Mouse (Mus musculus) right cerebral cortex, postnatal 10 days (tissue): ENCODE results near the gene Tbx5.

Experiments
- DNase-seq, 2 experiments: peaks; one replicate each; pipeline ENCODE4 v3.0.0; 2021; ENCODE audit warnings: low spot score in 2 of 2

Gene Tbx5

GRCm38 (mm10) chr5:119832479-119832796 is at the start of gene Tbx5:
Tbx5 (plus strand) TSS chr5:119832668.
- no peak for DNase-seq

DNA sequence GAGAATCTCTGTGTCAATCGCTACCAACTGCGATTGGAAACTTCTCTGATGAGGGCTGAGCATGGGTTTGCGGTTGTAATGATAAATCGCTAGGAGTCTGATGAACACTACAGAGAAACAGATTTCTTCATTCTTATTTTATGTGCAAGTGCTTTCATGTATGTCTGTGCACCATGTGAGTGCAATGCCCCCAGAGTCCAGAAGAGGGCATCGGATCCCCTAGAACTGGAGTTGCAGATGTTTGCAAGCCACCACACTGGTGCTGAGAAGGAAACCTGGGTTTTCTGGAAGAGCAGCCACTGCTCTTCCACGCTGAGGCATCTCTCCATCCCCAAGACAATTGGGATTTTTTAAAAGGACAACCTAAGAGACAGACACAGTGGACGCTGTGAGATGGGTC is 46.5 kb upstream of the Tbx5 start:
- DNase-seq = no peak

- DNase-seq = no peak
These were observed 40.8 kb upstream of the Tbx5 start for GRCm38 (mm10) chr5:119791664-119792063.

- DNase-seq = no peak
These were observed 38.5 kb upstream of the Tbx5 start for GRCm38 (mm10) chr5:119793972-119794371.

- no peak for DNase-seq
These were observed 37.1 kb upstream of the Tbx5 start for GRCm38 (mm10) chr5:119795376-119795775.

DNA sequence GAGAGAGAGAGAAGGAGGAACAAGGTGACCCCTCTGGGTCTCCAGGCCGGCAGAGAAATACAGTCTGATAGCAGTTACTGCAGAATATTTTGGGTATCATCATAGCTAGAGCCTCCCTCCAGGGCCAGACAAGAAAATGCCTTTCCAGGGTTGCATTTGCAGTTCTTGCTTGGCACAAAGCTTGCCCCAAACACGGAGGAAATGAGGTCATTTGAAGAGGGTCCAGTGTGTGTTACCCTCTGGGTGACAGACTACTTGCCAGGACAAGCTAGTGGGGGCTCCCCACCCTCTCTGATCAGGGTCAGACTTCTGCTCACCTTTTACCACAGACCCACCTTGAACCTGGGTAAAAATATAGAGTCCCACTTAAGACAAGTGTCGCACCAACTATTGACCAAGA is 36.7 kb upstream of the Tbx5 start:
- no peak for DNase-seq

DNA sequence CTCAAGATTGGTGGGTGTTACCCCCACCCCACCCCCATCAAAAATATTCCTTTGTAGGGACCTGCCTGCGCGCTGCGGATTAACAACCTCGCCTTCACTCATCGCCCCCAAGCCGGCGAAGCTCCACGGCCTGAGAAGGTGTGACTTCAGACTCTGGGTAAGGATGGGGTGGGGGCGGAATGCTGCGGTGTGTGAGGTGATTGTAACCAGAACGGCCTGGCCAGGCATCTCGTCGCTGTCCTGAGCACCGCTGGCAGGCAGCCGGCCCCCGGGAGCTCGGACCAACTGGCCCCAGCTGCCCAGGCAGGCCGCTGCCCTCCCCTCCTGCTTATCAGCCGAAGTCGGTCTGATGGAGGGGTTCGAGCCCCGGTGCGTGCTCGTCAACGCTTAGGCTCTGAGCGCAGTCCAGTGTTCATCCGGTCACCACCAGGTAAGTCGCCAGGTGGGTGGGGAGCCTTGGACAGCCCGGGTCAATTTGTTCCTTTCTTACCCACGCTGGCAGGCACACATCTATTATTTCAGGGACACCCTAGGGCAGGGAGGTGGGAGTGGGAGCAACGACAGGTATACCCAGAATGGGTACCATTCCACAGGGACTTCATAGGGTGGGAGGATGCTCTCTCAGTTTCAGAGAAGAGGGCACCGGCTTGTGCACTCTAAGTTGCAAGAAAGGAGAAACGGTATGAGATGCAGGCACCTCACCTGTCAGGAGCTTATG is 35.9 kb upstream of the Tbx5 start:
- no peak for DNase-seq

- no peak for DNase-seq
These were observed 34.8 kb upstream of the Tbx5 start for GRCm38 (mm10) chr5:119797580-119798150.

GRCm38 (mm10) chr5:119798261-119798660 is 34.2 kb upstream of the Tbx5 start:
- no peak for DNase-seq

- DNase-seq = no peak
These were observed 33.6 kb upstream of the Tbx5 start for GRCm38 (mm10) chr5:119798713-119799418.

GRCm38 (mm10) chr5:119799419-119800242 is 32.8 kb upstream of the Tbx5 start:
- no peak for DNase-seq

- DNase-seq = no peak
These were observed 32.2 kb upstream of the Tbx5 start for GRCm38 (mm10) chr5:119800243-119800665.

DNA sequence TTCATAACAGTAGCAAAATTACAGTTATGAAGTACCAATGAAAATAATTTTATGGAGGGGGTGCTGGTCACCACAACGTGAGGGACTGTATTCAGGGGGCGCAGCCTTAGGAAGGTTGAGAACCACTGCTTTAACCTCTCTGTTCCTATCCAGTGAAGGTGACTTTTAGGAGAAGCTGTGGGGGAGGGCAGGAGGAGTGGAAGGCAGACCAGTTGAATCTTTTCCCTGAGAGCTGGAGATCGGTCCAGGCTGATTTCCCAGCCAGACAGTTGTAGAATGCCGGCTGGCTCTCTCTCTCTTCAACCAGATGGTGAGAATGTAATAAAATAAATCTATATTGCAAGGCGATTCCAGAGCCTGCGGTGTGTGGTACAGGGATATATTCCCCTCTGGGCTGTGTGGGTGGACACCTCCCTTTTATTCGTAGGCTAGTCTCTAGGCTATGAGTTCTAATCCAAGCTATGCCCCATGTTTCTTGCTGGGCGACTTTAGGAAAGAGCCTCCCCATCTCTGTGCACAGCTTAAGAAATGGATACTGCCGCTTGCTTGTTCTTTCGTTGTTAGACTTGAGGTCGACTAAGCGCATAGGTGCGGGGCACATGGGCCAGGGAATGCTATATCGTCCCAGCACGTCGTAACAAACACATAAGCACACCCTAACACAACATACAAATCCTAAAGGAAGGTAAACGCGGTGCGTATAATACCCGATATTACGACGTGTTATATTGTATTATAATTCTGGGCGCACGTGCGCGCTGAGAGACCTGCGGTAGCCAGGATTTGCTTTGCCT is 29.7 kb upstream of the Tbx5 start:
- DNase-seq = no peak

- no peak for DNase-seq
These were observed 28.8 kb upstream of the Tbx5 start for GRCm38 (mm10) chr5:119803411-119804251.

GRCm38 (mm10) chr5:119804301-119805039 is 28.0 kb upstream of the Tbx5 start:
- no peak for DNase-seq

DNA sequence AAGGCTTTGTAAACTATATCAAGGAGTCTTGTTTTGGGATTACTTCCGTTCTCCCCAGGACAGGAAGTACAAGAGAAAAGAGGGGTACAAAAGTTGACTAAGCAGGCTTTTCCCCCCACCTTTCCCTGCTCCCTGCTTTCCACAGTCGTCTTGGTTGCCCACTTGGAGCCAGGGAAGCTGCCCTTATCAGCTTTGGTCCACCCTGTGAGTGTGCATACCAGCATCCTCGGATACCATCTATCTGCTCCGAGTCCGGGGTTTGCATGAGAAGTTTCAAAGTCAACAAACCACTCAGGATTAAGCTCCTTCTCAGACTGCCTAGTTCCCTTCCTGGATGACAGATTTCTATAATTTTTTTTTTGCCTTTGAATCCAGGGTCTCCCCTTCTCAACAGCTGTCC is 26.8 kb upstream of the Tbx5 start:
- no peak for DNase-seq

- DNase-seq = no peak
These were observed 26.0 kb upstream of the Tbx5 start for GRCm38 (mm10) chr5:119806467-119806866.

DNA sequence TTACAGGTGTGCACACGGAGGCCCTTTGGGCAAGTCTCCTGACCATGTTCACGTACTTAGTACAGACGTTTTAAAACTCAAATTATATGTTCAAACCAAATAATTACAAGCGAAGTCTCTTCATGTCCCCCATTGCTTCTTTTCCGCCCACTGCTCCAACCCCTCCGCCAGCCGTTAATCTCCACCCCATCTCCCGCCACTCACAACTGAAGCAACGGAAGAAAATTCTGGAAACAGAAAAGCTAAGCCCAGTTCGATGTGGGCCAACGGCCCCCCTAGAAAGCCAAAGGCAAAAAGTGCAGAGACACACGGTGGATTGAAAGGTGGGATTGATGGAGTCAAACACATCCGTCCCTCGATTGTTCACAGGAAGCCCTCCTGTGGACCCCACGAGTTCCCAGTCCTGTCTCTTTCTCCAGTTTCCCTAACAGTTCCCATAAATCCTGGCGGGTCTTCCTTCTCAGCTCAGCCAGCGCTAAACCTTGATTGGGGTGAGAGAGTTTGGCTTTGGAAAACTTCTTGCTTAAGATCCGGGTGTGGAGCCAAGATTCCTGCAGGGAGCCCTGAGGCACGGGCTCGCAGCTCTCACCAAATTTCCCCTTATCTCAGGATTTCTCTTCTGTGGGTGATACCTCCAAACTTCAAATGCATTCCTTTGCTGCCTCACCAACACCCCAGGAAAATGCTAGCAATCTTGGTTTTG is 24.8 kb upstream of the Tbx5 start:
- DNase-seq = no peak

GRCm38 (mm10) chr5:119808713-119809112 is 23.8 kb upstream of the Tbx5 start:
- no peak for DNase-seq
